Mouse (Mus musculus) adrenal gland, postnatal 14 days (tissue): ENCODE results near the gene Brsk1. TPM values are rescaled to one million over a fixed set of nuclear protein-coding genes. Genes with fewer than 3 reads are reported as not detected.

Experiments
- DNase-seq: peaks from one replicate; pipeline ENCODE4 v3.0.0; 2021; ENCODE audit warnings: mixed read lengths
- total RNA-seq: library from RNA; stranded (reverse); gene quantifications from 2 replicates; pipeline ENCODE4 v1.2.3, GENCODE M21; 2021

Brsk1 gene
- total RNA-seq, 1 experiment from 2014 or later = 6.0 TPM

DNA sequence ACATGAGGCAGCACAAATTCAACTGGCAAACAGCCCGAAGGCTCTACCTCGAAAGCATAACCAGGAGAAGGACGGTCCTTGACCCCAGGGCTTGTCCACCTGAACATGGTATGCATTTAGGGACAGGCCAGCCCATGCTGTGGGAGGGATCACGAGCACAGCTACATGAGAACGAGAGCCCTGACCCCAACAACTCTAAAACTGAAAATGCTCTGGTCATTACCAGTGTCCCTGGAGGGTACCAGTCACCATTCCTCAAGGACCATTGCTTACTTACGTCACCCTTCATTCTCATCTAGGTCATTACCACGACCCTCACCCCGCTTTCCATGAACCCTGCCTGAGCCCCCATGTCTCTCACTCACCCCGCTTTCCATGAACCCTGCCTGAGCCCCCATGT is 21.2 kb upstream of the Brsk1 start:
- no peak for DNase-seq

DNA sequence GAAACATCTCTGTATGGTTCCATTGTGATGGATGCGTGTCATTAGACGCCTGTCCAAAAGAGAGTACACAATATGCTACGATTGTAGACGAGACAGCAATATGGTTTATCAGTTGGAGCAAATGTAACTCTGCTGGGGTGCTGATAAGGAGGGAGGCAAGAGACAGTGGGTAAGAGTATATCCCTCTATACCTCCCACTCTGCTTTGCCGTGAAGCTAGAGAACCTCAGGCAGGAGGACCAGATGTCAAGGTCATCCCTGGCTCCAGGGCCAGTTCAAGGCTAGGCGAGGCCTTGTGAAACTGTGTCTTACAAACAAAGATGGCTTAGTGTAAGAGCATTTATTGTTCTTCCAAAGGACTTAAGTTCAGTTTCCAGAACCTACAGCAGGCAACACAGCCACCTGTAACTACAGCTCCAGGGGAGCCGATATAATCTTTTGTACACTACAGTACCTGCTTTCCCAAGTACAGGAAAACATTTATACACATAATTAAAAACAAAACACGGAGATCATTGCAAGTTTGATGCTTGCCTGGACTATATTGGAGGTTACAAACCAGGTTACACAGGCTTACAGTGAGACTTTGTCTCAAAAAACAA is 19.6 kb upstream of the Brsk1 start:
- DNase-seq = no peak

- peak; percentile 75 for DNase-seq
These were observed 18.4 kb upstream of the Brsk1 start for GRCm38 (mm10) chr7:4671956-4672355.

DNA sequence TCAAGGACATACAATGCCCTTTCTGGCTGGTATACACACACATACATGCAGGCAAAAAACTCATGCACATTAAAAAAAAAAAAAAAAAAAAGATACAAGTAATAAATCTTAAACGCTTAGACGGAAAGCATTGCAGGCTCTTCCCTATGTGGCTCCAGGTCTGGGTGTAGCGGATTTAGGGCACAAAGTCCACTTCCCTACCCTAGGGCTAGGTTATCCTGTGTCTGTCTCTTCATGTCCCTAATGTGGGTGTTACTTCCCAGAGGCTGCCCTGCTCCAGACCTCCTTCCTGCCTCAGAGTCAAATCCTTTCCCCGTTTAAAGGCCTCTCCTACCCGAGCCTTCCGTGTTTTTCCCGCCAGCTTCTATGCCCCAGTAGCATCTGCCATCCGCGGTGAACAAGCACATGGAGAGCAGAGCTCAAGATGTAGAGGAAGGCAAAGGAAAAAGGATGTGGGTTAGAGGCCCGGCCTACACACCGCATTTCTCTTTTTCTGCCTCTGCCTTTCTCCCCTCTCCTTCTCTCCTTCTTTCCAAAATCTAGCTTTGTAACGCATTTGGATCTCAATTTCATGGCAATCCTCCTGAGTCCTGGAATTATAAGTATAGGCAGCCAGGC is 16.2 kb upstream of the Brsk1 start:
- DNase-seq = no peak

- no peak for DNase-seq
These were observed 15.2 kb upstream of the Brsk1 start for GRCm38 (mm10) chr7:4675200-4675599.

- DNase-seq = no peak
These were observed 7.1 kb upstream of the Brsk1 start for GRCm38 (mm10) chr7:4683307-4683706.

DNA sequence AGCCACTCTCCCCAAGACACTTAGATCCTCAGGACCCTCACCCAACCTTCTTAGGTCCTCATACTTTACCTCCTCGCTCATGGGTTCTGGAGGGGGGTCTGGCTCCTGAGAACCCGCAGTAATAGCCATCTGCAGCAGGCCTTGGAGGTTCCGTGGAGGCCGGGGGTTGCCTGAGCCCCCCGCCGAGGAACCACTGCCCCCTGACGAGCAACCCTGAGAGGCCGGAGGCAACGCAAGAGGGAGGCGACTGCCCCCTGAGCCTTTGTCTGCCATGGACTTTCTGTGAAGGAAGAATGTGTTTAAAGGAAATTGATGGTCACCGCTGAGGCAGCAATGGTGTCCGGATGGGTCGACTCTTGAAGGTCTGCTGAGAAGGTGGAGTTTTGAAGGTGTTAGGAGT is 6.2 kb upstream of the Brsk1 start:
- no peak for DNase-seq

DNA sequence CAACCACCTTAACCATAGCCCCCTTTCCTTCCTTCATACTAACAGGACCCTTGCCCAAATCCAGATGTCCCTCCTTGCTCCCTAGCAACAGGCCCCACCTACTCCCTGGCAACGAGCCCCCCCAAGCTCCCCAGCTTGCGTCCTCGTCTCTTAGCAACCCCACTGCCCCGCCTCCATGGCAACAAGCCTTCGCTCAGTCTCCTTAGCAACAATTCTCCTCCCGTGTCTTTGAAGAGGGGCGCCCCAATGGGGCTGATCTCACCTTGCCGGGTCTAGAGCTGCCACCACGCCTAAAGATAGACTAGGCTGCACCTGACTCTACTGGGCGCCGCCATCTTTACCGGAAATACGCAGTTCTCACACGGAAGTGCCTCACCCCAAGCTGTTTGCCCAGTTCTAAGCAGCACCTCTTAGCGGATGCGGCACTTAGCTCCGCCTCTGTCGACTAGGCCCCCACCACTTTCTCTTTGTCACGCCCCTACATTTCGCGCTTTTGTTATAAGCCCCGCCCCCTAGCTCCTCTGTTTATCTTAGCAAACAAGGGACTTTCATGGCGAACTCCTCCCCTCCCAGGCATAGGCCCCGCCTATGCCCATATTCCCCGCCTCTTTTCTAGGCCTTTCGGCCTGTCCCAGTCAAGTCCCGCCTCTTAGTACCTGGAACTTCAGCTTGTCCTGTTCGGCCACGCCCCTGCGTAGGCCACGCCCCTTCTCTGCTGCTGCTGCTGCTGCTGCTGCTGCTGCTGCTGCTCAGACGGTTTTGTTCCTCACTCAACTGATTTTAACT is 5.6 kb upstream of the Brsk1 start, which contains the start of gene Hspbp1:
Gene Hspbp1, minus strand, starts transcription at position 437 of the 786 bp plus-strand sequence.
- DNase-seq = peak; percentile 96

- DNase-seq = no peak
These were observed 698 bp downstream of the Brsk1 start for GRCm38 (mm10) chr7:4690951-4691653.

DNA sequence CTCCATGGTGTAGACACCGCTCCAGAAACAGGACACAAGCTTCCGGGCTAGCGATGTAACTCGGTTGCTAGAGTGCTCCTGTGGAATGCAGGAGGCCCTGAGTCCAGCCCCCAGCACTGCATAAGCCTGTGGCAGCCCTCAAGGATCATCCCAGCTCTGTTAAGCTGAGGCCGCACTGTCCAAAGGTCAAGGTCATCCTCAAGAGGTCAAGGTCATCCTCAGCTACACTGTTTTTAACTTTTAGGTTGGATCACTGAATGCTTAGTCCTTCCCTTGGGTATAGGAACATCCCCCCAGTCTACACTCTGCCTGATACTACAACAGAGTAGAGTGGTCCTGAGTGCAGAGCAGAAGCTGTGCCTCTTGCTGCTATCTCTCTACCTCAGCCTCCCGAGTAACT is 2.6 kb downstream of the Brsk1 start:
- DNase-seq = no peak

- DNase-seq = no peak
These were observed 11.9 kb downstream of the Brsk1 start for GRCm38 (mm10) chr7:4702334-4702733.

GRCm38 (mm10) chr7:4703195-4703594 is 12.8 kb downstream of the Brsk1 start:
- DNase-seq = no peak

GRCm38 (mm10) chr7:4705098-4705497 is 14.7 kb downstream of the Brsk1 start:
- peak; percentile 74 for DNase-seq

- DNase-seq = peak; percentile 39
These were observed 22.2 kb downstream of the Brsk1 start for GRCm38 (mm10) chr7:4712594-4712993.

- no peak for DNase-seq
These were observed 26.6 kb downstream of the Brsk1 start for GRCm38 (mm10) chr7:4716955-4717354.

DNA sequence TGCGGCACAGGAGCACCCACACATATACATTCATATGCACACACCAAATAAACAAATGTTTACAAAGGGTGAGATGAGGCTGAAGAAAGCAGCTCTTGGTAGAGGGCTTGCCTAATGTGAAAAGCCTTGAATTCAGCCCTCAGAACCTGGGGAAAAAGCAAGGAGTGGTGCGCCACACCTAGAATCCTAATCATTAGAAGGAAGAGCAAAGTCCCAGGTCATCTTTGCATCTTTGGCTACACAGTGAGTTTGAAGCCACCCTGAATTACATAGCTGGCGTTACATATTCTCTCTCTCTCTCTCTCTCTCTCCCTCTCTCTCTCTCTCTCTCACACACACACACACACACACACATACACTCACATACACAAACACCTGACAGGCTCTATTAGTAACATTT is 28.9 kb downstream of the Brsk1 start:
- no peak for DNase-seq

- peak; percentile 17 for DNase-seq
These were observed 33.1 kb downstream of the Brsk1 start for GRCm38 (mm10) chr7:4723508-4723907.

DNA sequence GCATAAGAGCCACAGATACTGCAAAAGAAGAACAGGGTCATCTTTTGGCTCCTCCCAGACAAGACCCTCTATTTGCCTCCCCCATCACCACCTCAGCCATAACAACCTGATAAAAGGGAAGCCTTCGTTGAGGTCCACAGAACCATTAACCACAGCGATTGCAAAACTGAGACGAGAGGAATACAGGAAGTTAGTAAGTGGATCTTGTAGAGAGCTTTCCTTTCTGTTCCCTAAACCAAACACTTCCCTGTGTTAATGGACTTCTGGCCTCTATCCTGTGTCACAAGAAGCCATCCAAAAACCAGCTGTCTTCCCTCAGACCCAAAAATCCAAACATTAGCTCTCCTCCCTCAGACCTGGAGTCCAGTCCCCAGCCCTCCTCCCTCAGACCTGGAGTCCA is 34.0 kb downstream of the Brsk1 start:
- DNase-seq = no peak

DNA sequence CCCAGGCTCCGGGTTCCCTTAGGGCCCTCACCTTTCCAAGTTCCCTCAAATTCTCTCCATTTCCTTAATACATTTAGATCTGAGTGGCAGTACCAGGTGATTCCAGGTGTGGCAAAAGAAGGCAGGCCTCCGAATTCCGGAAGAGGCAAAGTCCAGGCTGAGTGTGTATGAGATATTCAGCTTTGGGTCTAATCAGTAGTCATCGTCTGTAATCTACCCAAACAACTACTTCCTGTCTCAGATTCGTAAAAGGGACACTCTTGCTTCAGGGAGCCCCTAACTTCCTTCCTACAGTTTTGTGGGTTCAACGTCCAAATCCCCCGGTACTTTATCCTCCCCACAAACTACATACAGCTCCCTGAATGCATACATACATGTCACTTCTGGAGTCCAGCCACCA is 34.8 kb downstream of the Brsk1 start, which contains the start of gene Tmem150b:
Gene Tmem150b, minus strand, starts transcription at position 81 of the 400 bp plus-strand sequence.
- no peak for DNase-seq

DNA sequence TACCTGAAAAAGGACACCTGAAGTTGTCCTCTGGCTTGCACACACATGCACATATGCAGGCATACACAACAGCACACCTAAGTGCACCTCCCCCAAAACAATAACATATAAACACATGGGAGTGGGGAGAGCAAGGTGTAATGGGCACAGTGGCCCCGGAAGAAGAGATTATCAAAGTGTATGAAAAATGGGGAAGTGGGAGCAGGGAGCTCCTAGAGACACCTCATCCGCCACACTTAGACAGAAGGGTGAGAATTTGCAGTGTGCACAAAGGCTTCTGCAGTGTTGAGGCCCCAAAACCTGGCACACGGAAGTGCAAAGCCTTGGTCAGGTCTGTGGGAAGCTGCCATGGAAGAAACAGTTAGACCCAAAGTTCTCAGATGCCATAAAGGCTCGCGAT is 40.7 kb downstream of the Brsk1 start:
- DNase-seq = no peak

GRCm38 (mm10) chr7:4732968-4733392 is 42.6 kb downstream of the Brsk1 start:
- peak; percentile 59 for DNase-seq

- peak; percentile 29 for DNase-seq
These were observed 48.7 kb downstream of the Brsk1 start for GRCm38 (mm10) chr7:4739041-4739543.
